Mouse (Mus musculus) layer of hippocampus, adult 9-10 months (tissue): Measurements from ENCODE around the gene Qars.

Experiments
- DNase-seq: peaks from one replicate; pipeline ENCODE4 v3.0.0; 2022; ENCODE audit warnings: low spot score

The Qars gene

GRCm38 (mm10) chr9:108507619-108508434 lies at the start of gene Qars:
Qars (plus strand) TSS chr9:108507706.
- peak; percentile 87 for DNase-seq

- no peak for DNase-seq
Measured at GRCm38 (mm10) chr9:108459939-108460318, 47.6 kb upstream of the Qars start.

- peak; percentile 59 for DNase-seq
Measured at GRCm38 (mm10) chr9:108460319-108461178, 47.0 kb upstream of the Qars start, which contains the start of gene Ccdc71. Ccdc71 (plus strand) TSS chr9:108460527.

GRCm38 (mm10) chr9:108461181-108461631 lies 46.3 kb upstream of the Qars start, which contains the start of gene Klhdc8b:
Klhdc8b (minus strand) TSS chr9:108461581.
- no peak for DNase-seq

GRCm38 (mm10) chr9:108461675-108462074 lies 45.8 kb upstream of the Qars start:
- DNase-seq = no peak

GRCm38 (mm10) chr9:108462192-108462591 lies 45.3 kb upstream of the Qars start:
- no peak for DNase-seq

GRCm38 (mm10) chr9:108463713-108464112 lies 43.8 kb upstream of the Qars start:
- DNase-seq = no peak

GRCm38 (mm10) chr9:108466219-108466618 lies 41.3 kb upstream of the Qars start:
- DNase-seq = no peak

GRCm38 (mm10) chr9:108469430-108469829 lies 38.1 kb upstream of the Qars start:
- no peak for DNase-seq

GRCm38 (mm10) chr9:108469845-108470244 lies 37.7 kb upstream of the Qars start:
- no peak for DNase-seq

- no peak for DNase-seq
Measured at GRCm38 (mm10) chr9:108474528-108474927, 33.0 kb upstream of the Qars start.

- no peak for DNase-seq
Measured at GRCm38 (mm10) chr9:108478638-108479156, 28.8 kb upstream of the Qars start.

- DNase-seq = no peak
Measured at GRCm38 (mm10) chr9:108479241-108479640, 28.3 kb upstream of the Qars start.

- DNase-seq = no peak
Measured at GRCm38 (mm10) chr9:108479721-108480351, 27.7 kb upstream of the Qars start, which contains the start of gene Lamb2. Lamb2 (plus strand) TSS chr9:108479736.

GRCm38 (mm10) chr9:108480813-108481519 lies 26.5 kb upstream of the Qars start:
- DNase-seq = no peak

GRCm38 (mm10) chr9:108481520-108482210 lies 25.8 kb upstream of the Qars start:
- no peak for DNase-seq

GRCm38 (mm10) chr9:108483051-108483790 lies 24.3 kb upstream of the Qars start:
- DNase-seq = no peak

GRCm38 (mm10) chr9:108484021-108484420 lies 23.5 kb upstream of the Qars start:
- DNase-seq = no peak

- no peak for DNase-seq
Measured at GRCm38 (mm10) chr9:108485301-108485875, 22.1 kb upstream of the Qars start.
